Comparison of ENCODE assay signal across 7 mouse cellular contexts in the genomic region with DNA sequence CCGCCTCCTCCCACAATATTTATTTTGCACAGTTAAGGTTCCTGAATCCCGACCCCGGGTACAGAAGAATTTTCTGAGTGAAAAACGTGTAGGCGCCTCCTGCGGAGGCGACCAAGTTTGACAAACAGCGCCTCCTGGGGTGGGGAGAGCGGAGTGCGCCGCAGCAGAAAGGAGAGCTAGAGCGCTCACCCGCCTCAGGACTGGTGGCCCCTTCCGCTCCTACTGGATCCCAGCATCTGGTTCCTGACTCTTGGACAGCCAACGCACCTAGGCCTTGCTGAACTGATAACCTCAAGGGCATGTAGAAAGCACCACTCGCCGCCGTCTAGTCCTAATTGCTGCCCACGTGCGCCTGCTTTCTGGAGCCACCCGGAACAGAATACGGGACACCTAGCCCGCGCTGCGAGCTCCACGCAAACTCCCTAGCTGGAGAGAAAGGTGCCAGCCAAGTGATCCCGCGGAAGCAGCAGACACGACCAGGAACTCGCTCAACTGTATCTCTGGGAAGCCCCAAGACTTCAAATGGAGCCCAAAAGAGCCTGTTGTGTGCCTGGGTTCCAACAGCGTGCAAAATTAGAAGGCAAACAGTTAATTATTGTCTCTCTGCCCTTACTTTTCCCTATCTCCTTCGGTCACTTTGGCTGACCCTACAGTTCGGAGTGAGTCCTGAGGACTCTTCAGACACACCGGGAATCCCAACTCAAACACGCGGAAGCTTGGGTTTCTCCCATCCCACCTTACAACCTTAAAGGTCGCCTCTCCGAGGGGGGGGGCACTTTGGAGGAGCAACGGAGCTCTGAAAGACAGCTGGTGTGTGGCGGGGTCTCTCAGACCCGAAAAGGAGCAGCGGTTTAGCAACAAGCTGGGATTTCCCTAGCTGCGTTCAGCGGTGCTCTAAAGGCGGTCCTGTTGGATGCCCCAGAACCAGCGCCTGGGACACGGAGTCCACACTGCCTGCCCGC. TPM values are rescaled to one million over a fixed set of nuclear protein-coding genes. Genes with fewer than 3 reads are reported as not detected.
DNase-seq lines count a peak whose midpoint lies in the region; ATAC-seq and TF ChIP-seq lines count a peak whose summit lies in the region.

No protein-coding gene starts in this region.

- ATAC-seq in heart, embryonic 16.5 days (replicated peaks; ENCODE audit: extremely low read depth, insufficient read depth, low FRiP score) = no peak
- ATAC-seq in limb, embryonic 14.5 days (ENCODE audit: low FRiP score, low read depth) = no peak

- peak overlapping the region; percentile 41 for H3K4me2 ChIP-seq in heart, embryonic 16.5 days (ENCODE audit: low read depth, low read length)
- H3K4me2 ChIP-seq in limb, embryonic 14.5 days (replicated peaks; ENCODE audit: low read depth, low read length, severe bottlenecking) = peak overlapping the region; percentile 91

- peaks cover 89% of the 10 kb centered on the region for H3K27me3 ChIP-seq in heart, embryonic 16.5 days (ENCODE audit: control insufficient read depth, insufficient read depth, low read length)
- peaks cover 72% of the 10 kb centered on the region for H3K27me3 ChIP-seq in limb, embryonic 14.5 days (ENCODE audit: control insufficient read depth, insufficient read depth, low read length)

- 3% methylated on average over 48 of the region's 48 CpGs for WGBS in lung, adult 2 months
- 2% methylated on average over 48 of the region's 48 CpGs for WGBS in heart, embryonic 16.5 days
- WGBS in limb, embryonic 14.5 days = 1% methylated on average over 47 of the region's 48 CpGs

- TF ChIP-seq POLR2A in lung, adult 2 months (IDR thresholded peaks at IDR 0.05; ENCODE audit: borderline replicate concordance, extremely low read depth, low read depth, low read length) = no peak
- no peak for TF ChIP-seq POLR2A in limb, embryonic 14.5 days (IDR thresholded peaks at IDR 0.05; ENCODE audit: borderline replicate concordance, extremely low read depth, insufficient read depth, insufficient read length)

- H3K9me3 ChIP-seq in heart, embryonic 16.5 days (replicated peaks; ENCODE audit: control insufficient read depth, low read length) = no peaks in the 10 kb centered on the region
- no peaks in the 10 kb centered on the region for H3K9me3 ChIP-seq in limb, embryonic 14.5 days (ENCODE audit: control insufficient read depth, low read length)

- no peak overlapping the region for H3K9ac ChIP-seq in heart, embryonic 16.5 days (ENCODE audit: low read length)
- H3K9ac ChIP-seq in limb, embryonic 14.5 days (ENCODE audit: low read depth, low read length, severe bottlenecking) = peak overlapping the region; percentile 70

- no peak overlapping the region for H3K27ac ChIP-seq in heart, embryonic 16.5 days (ENCODE audit: low read length)
- H3K27ac ChIP-seq in limb, embryonic 14.5 days (replicated peaks; ENCODE audit: low read depth, low read length) = peak overlapping the region; percentile 82

- TF ChIP-seq CTCF in lung, adult 2 months (IDR thresholded peaks at IDR 0.05; ENCODE audit: insufficient read depth, low read length) = peak; percentile 31; the same call in 1 of the 2 replicates

- DNase-seq in lung, adult 2 months = no peak
- no peak for DNase-seq in lung, postnatal 25 days (ENCODE audit: low spot score)
- DNase-seq in embryo, embryonic 10.5 days (ENCODE audit: low spot score) = peak; percentile 88
- peak; percentile 82 for DNase-seq in limb, embryonic 14.5 days (ENCODE audit: low spot score)
- DNase-seq in retina, postnatal 1 day = peak; percentile 79
- no peak for DNase-seq in frontal cortex, postnatal 36 days (ENCODE audit: low spot score in 2 of 2)

- H3K4me3 ChIP-seq in lung, adult 2 months (replicated peaks; ENCODE audit: extremely low read depth, low read depth, low read length) = no peak overlapping the region
- peak overlapping the region; percentile 23 for H3K4me3 ChIP-seq in heart, embryonic 16.5 days (ENCODE audit: low read length)
- peak overlapping the region; percentile 84 for H3K4me3 ChIP-seq in limb, embryonic 14.5 days (replicated peaks; ENCODE audit: low read length)

- H3K4me1 ChIP-seq in lung, adult 2 months (ENCODE audit: control insufficient read depth, insufficient read depth, low read length) = peaks cover 2% of the 10 kb centered on the region; the same call in 1 of the 2 replicates
- peaks cover 24% of the 10 kb centered on the region for H3K4me1 ChIP-seq in heart, embryonic 16.5 days (ENCODE audit: control insufficient read depth, insufficient read depth, low read length)
- H3K4me1 ChIP-seq in limb, embryonic 14.5 days (ENCODE audit: control insufficient read depth, insufficient read depth, low read length) = peaks cover 56% of the 10 kb centered on the region

- H3K36me3 ChIP-seq in heart, embryonic 16.5 days (ENCODE audit: control insufficient read depth, insufficient read depth) = no peaks in the 10 kb centered on the region
- no peaks in the 10 kb centered on the region for H3K36me3 ChIP-seq in limb, embryonic 14.5 days (ENCODE audit: control insufficient read depth, insufficient read depth, low read length)

RNA-seq across cellular contexts. Expression of a gene that starts 5.0 kb away (rescaled TPM):
- 0.83 and 0.84 TPM in 2 replicates for polyA plus RNA-seq in lung, adult 2 months (2012; rRNA removed)
- 0.56 and 1.1 TPM in 2 replicates for polyA plus RNA-seq in heart, embryonic 16.5 days (2015; fragmentation: Nextera tagmentation; extraction: Ambion mirVana)
- polyA plus RNA-seq in limb, embryonic 14.5 days (2012; rRNA removed) = 80.3 and 93.2 TPM in 2 replicates
- polyA plus RNA-seq in limb, embryonic 14.5 days (2014; fragmentation: Nextera tagmentation; extraction: Ambion mirVana) = 15.3 and 17.8 TPM in 2 replicates

Comparison
In these comparisons a context has a peak if more than half of its experiments do, and no peak if none do; other contexts are left out.
1. DNase-seq: peak in embryo, embryonic 10.5 days (single experiment), limb, embryonic 14.5 days (single experiment) and retina, postnatal 1 day (single experiment); none in lung, adult 2 months (single experiment), lung, postnatal 25 days (single experiment) and frontal cortex, postnatal 36 days (0 of 2).